Mouse (Mus musculus) CH12.LX (cell line): ENCODE data around the gene Cybrd1. TPM values are rescaled to one million over a fixed set of nuclear protein-coding genes. Genes with fewer than 3 reads are reported as not detected.

ENCODE experiments used
- DNase-seq: peaks from one replicate; pipeline ENCODE4 v3.0.0-alpha.2; 2013; ENCODE audit errors: extremely low read depth
- H3K27ac ChIP-seq: 2 replicates; pipeline ENCODE4 v1.5.1; 2012; ENCODE audit warnings: low read depth, mild to moderate bottlenecking, control low read depth, moderate library complexity; ENCODE audit not compliant: insufficient read depth
- H3K27me3 ChIP-seq: replicated peaks from 2 replicates; pipeline ENCODE3; 2012; ENCODE audit warnings: inconsistent platforms
- H3K36me3 ChIP-seq, 2 experiments: replicated peaks in 1 of 2; 2 replicates each; pipeline versions ENCODE3 to v1.6.1; 2012; ENCODE audit warnings: inconsistent platforms in 1 of 2, low read length in 1 of 2, mild to moderate bottlenecking in 1 of 2, mixed read lengths in 1 of 2, moderate library complexity in 1 of 2; ENCODE audit not compliant: control insufficient read depth in 1 of 2, insufficient read depth in 1 of 2
- H3K4me1 ChIP-seq, 2 experiments: 2 replicates each; pipeline ENCODE4 v1.6.1; 2012; ENCODE audit warnings: inconsistent platforms in 1 of 2, moderate library complexity in 1 of 2; ENCODE audit not compliant: insufficient read depth in 2 of 2, control insufficient read depth in 1 of 2
- H3K4me2 ChIP-seq: 2 replicates; pipeline ENCODE4 v1.6.1; 2012; ENCODE audit warnings: low read depth, mild to moderate bottlenecking, control low read depth; ENCODE audit not compliant: poor library complexity, insufficient read depth, severe bottlenecking
- H3K4me3 ChIP-seq, 3 experiments: fragments of 150-350 bp in 1 of 3; sonication (generic) in 1 of 3; replicated peaks in 1 of 3; 2 replicates each; pipeline versions ENCODE3 to v1.5.1; 2011 to 2012; ENCODE audit warnings: low read depth in 2 of 3, low read length in 2 of 3, mild to moderate bottlenecking in 2 of 3, moderate library complexity in 2 of 3, control low read depth in 1 of 3, improper control_type of control experiment in 1 of 3, inconsistent platforms in 1 of 3, mixed read lengths in 1 of 3; ENCODE audit not compliant: poor library complexity in 1 of 3
- H3K79me2 ChIP-seq: replicated peaks from 2 replicates; pipeline ENCODE4 v1.6.1; 2012; ENCODE audit warnings: mild to moderate bottlenecking, moderate library complexity; ENCODE audit not compliant: control insufficient read depth, poor library complexity, insufficient read depth, severe bottlenecking; ENCODE audit errors: extremely low read depth
- H3K9ac ChIP-seq: 2 replicates; pipeline ENCODE4 v1.6.1; 2012; ENCODE audit warnings: low read depth, mild to moderate bottlenecking, control low read depth, moderate library complexity; ENCODE audit not compliant: insufficient read depth
- H3K9me3 ChIP-seq: replicated peaks from 2 replicates; pipeline ENCODE3; 2012; ENCODE audit warnings: low read length, inconsistent platforms, mixed read lengths
- CHD2 ChIP-seq: IDR thresholded peaks from 2 replicates; pipeline ENCODE4 v1.6.1; 2011; ENCODE audit warnings: low read length, improper control_type of control experiment
- CTCF ChIP-seq, 2 experiments: IDR thresholded peaks in 1 of 2; conservative IDR thresholded peaks in 1 of 2; 2 replicates each; pipeline ENCODE4 v1.5.1; 2011 to 2012; ENCODE audit warnings: low read depth in 2 of 2, low read length in 2 of 2, improper control_type of control experiment in 1 of 2, inconsistent platforms in 1 of 2, mild to moderate bottlenecking in 1 of 2, moderate library complexity in 1 of 2
- E2F4 ChIP-seq: IDR thresholded peaks from 2 replicates; pipeline ENCODE4 v1.6.1; 2011; ENCODE audit warnings: low read depth, low read length, improper control_type of control experiment; ENCODE audit not compliant: insufficient replicate concordance
- EP300 ChIP-seq: IDR thresholded peaks from 2 replicates; pipeline ENCODE4 v1.6.1; 2011; ENCODE audit warnings: low read length, improper control_type of control experiment
- ETS1 ChIP-seq: conservative IDR thresholded peaks from 2 replicates; pipeline ENCODE4 v1.6.1; 2012; ENCODE audit warnings: low read depth, mild to moderate bottlenecking, inconsistent platforms, low read length, improper control_type of control experiment, moderate library complexity
- IRF4 ChIP-seq: IDR thresholded peaks from 2 replicates; pipeline ENCODE4 v1.6.1; 2014; ENCODE audit warnings: low read depth, mild to moderate bottlenecking, inconsistent platforms, low read length, improper control_type of control experiment
- JUN ChIP-seq: IDR thresholded peaks from 2 replicates; pipeline ENCODE4 v1.6.1; 2011; ENCODE audit warnings: low read depth, mild to moderate bottlenecking, low read length, improper control_type of control experiment, moderate library complexity; ENCODE audit not compliant: insufficient read depth
- MAFK ChIP-seq: IDR thresholded peaks from 2 replicates; pipeline ENCODE4 v1.6.1; 2011; ENCODE audit warnings: low read length, improper control_type of control experiment; ENCODE audit not compliant: insufficient replicate concordance
- MEF2A ChIP-seq: IDR thresholded peaks from 2 replicates; pipeline ENCODE4 v1.6.1; 2014; ENCODE audit warnings: low read depth, mild to moderate bottlenecking, inconsistent platforms, low read length, improper control_type of control experiment, borderline replicate concordance
- MXI1 ChIP-seq: IDR thresholded peaks from 2 replicates; pipeline ENCODE4 v1.6.1; 2011; ENCODE audit warnings: mild to moderate bottlenecking, low read depth, low read length, improper control_type of control experiment
- MYC ChIP-seq: IDR thresholded peaks from 2 replicates; pipeline ENCODE4 v1.6.1; 2011; ENCODE audit warnings: low read depth, mild to moderate bottlenecking, improper control_type of control experiment, low read length
- NELFE ChIP-seq: IDR thresholded peaks from 2 replicates; pipeline ENCODE4 v1.6.1; 2011; ENCODE audit warnings: low read depth, low read length, improper control_type of control experiment
- PAX5 ChIP-seq: IDR thresholded peaks from 2 replicates; pipeline ENCODE4 v1.6.1; 2012; ENCODE audit warnings: low read length, inconsistent platforms, mixed read lengths
- POLR2A ChIP-seq: IDR thresholded peaks from 2 replicates; pipeline ENCODE4 v1.6.1; 2011; ENCODE audit warnings: low read depth, mild to moderate bottlenecking, improper control_type of control experiment, low read length
- RCOR1 ChIP-seq: conservative IDR thresholded peaks from 2 replicates; pipeline ENCODE4 v1.6.1; 2012; ENCODE audit warnings: low read depth, mild to moderate bottlenecking, inconsistent platforms, low read length, improper control_type of control experiment
- SIN3A ChIP-seq: IDR thresholded peaks from 2 replicates; pipeline ENCODE4 v1.6.1; 2012; ENCODE audit warnings: low read length, improper control_type of control experiment, inconsistent platforms
- TBP ChIP-seq: conservative IDR thresholded peaks from 2 replicates; pipeline ENCODE4 v1.6.1; 2011; ENCODE audit warnings: low read depth, low read length, improper control_type of control experiment
- USF1 ChIP-seq: IDR thresholded peaks from 2 replicates; pipeline ENCODE4 v1.6.1; 2014; ENCODE audit warnings: low read depth, mild to moderate bottlenecking, inconsistent platforms, low read length, improper control_type of control experiment
- USF2 ChIP-seq: conservative IDR thresholded peaks from 2 replicates; pipeline ENCODE4 v1.6.1; 2011; ENCODE audit warnings: low read depth, low read length, improper control_type of control experiment
- ZKSCAN1 ChIP-seq: IDR thresholded peaks from 2 replicates; pipeline ENCODE4 v1.6.1; 2012; ENCODE audit warnings: low read depth, inconsistent platforms, low read length, improper control_type of control experiment, borderline replicate concordance
- ZNF384 ChIP-seq: IDR thresholded peaks from 2 replicates; pipeline ENCODE4 v1.6.1; 2012; ENCODE audit warnings: low read depth, low read length, improper control_type of control experiment, inconsistent platforms
- dilution Hi-C: fragments of 300-500 bp; cut with MboI; formaldehyde crosslinking; loops from 2 replicates; pipeline ENCODE4 v1.14.3; 2020; ENCODE audit warnings: low sequenced_read_pairs; ENCODE audit not compliant: extremely low pct_unique_long_range_greater_than_20kb, extremely low pct_ligation_motif_present
- in situ Hi-C: fragments of 300-500 bp; cut with MboI; formaldehyde crosslinking; loops from 3 replicates; pipeline ENCODE4 v1.14.3; 2019; ENCODE audit warnings: low sequenced_read_pairs, low pct_ligation_motif_present, low pct_unique_long_range_greater_than_20kb, mixed read lengths
- polyA plus RNA-seq: library from polyadenylated mRNA; unstranded; fragments of >175 nt; gene quantifications from 2 replicates; pipeline ENCODE4 v1.2.1, GENCODE M21; 2012; ENCODE audit warnings: low read depth; ENCODE audit not compliant: insufficient read length
- total RNA-seq, 2 experiments: library from RNA; depleted of rRNA; stranded (reverse); fragments of 300-350 nt in 1 of 2; fragments of >200 nt in 1 of 2; gene quantifications; 2 replicates each; pipeline ENCODE4 v1.2.3; 2012 to 2014

Cybrd1 gene
- total and polyA plus RNA-seq, 3 experiments = not detected

DNA sequence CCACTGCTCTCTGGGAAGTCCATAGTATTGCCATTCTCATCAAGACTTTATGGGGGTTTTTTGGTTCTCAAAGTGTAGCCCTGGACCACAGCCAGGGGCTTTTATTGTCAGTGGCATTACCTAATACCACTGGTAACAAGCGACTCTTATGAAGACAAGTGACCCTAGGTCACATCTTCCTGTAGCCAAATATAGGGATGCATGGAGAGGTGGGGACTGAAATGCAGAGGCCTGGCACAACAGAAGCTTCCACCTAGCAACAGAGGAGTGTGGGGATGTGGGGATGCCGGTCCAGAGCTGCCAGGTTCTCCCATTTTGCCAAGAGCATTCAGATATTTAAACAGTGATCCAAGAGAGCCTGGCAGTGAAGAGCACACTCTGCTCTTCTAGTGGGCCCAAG is 5.9 kb downstream of the Cybrd1 start:
- dilution Hi-C loops = no loop called here
- in situ Hi-C loops = no loop called here

DNA sequence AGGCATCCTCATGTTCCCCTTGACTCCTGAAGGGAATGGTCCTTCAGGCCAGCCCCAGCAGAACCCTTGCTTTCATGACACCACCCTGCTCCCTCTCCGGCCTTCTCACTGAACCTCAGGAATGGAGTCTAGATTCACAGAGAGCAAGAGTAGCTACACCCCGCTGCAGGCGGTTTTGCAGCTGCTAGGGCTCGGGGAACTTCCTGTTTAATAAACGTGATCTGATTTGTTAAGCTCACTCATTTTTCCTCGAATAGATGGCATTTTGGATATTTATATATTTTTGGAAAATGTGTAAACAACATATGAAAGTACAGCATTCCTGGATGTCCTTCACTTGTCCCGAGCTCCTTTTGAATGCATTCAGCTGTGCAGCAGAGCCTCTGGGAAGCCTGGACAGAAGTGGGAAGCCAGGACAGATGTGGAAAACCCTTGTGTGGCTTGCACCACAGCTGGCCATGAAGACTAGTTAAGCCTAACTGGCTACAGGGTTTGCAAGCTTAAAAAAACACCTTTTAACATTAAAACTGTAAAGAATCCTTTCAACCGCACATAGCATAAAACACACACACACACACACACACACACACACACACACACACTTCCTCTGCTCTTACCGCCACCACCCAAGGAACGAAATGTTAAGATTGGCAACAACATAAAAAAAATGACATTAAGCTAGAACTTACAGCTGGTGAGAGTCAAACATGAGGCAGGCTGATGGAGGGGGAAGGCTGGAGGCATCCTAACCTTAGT is 10.2 kb downstream of the Cybrd1 start:
- no peak for TF ChIP-seq POLR2A
- TF ChIP-seq ZNF384 = no peak
- no peak for TF ChIP-seq EP300
- TF ChIP-seq CHD2 = no peak
- TF ChIP-seq MAFK = no peak
- no peak for TF ChIP-seq PAX5
- TF ChIP-seq MEF2A = no peak
- no peak for TF ChIP-seq USF2
- TF ChIP-seq ZKSCAN1 = no peak
- no peak for TF ChIP-seq SIN3A
- TF ChIP-seq USF1 = no peak
- TF ChIP-seq ETS1 = no peak
- no peak for TF ChIP-seq RCOR1
- 0 out of 4 replicates have a peak, but pooled peaks cover 0 to 2% of the 10 kb centered on the region in 2 experiments for H3K4me1 ChIP-seq
- no peak overlapping the region for H3K4me3 ChIP-seq
- dilution Hi-C loops (no loop called here), in situ Hi-C loops (no loop called here)
- no peaks in the 10 kb centered on the region for H3K9me3 ChIP-seq
- no peak overlapping the region for H3K27ac ChIP-seq
- no peak for DNase-seq
- no peak overlapping the region for H3K9ac ChIP-seq
- no peaks in the 10 kb centered on the region for H3K27me3 ChIP-seq
- H3K4me2 ChIP-seq = no peak overlapping the region
- H3K36me3 ChIP-seq = no peaks in the 10 kb centered on the region
- H3K79me2 ChIP-seq = no peaks in the 10 kb centered on the region

More for the DNA sequence above, 5.9 kb downstream of the Cybrd1 start:
- Histone ChIP-seq H3K36me3 (no peaks in the 10 kb centered on the region), H3K9me3 (no peaks in the 10 kb centered on the region), H3K79me2 (no peaks in the 10 kb centered on the region), H3K27ac (no peak overlapping the region), H3K4me2 (no peak overlapping the region), H3K9ac (no peak overlapping the region), H3K4me3 (no peak overlapping the region), H3K4me1 (0 out of 4 replicates have a peak, but pooled peaks cover 0 to 2% of the 10 kb centered on the region in 2 experiments), H3K27me3 (no peaks in the 10 kb centered on the region)
- DNase-seq = no peak
- TF ChIP-seq JUN (no peak), MYC (no peak), MXI1 (no peak), MEF2A (no peak), E2F4 (no peak), CTCF (conservative IDR thresholded peaks at IDR 0.05 in 1 of 2, IDR thresholded peaks at IDR 0.05 in 1 of 2; ENCODE audit: low read depth in 2 of 2, low read length in 2 of 2) (no peak), TBP (no peak), IRF4 (no peak), NELFE (no peak)
